Mouse (Mus musculus) midbrain, embryonic 16.5 days (tissue): ENCODE results near the gene Glrp1. TPM values are rescaled to one million over a fixed set of nuclear protein-coding genes. Genes with fewer than 3 reads are reported as not detected.

Experiments
- ATAC-seq: fragments of 200-750 bp; cut with Nextera tagmentation; 2 replicates; pipeline ENCODE4 v1.8.0; 2017; ENCODE audit warnings: moderate TSS enrichment
- H3K27ac ChIP-seq: fragments of 300-500 bp; sonication (generic); 2 replicates; pipeline ENCODE4 v1.5.1; 2014; ENCODE audit warnings: mild to moderate bottlenecking, low read length, mixed read lengths
- H3K27me3 ChIP-seq: fragments of 300-500 bp; sonication (generic); 2 replicates; pipeline ENCODE4 v1.6.1; 2014; ENCODE audit warnings: low read depth, low read length, mixed read lengths; ENCODE audit not compliant: control insufficient read depth, insufficient read depth
- H3K36me3 ChIP-seq: fragments of 300-500 bp; sonication (generic); 2 replicates; pipeline ENCODE4 v1.6.1; 2014; ENCODE audit warnings: mild to moderate bottlenecking, low read length, moderate library complexity, mixed read lengths; ENCODE audit not compliant: control insufficient read depth, insufficient read depth
- H3K4me1 ChIP-seq: fragments of 300-500 bp; sonication (generic); 2 replicates; pipeline ENCODE4 v1.6.1; 2014; ENCODE audit warnings: mild to moderate bottlenecking, low read length, mixed read lengths; ENCODE audit not compliant: control insufficient read depth, insufficient read depth
- H3K4me2 ChIP-seq: fragments of 300-500 bp; sonication (generic); 2 replicates; pipeline ENCODE4 v1.6.1; 2014; ENCODE audit warnings: mild to moderate bottlenecking, low read length, mixed read lengths
- H3K4me3 ChIP-seq: fragments of 300-500 bp; sonication (generic); 2 replicates; pipeline ENCODE4 v1.5.1; 2014; ENCODE audit warnings: low read depth, mild to moderate bottlenecking, low read length, moderate library complexity, mixed read lengths
- H3K9ac ChIP-seq: fragments of 300-500 bp; sonication (generic); 2 replicates; pipeline ENCODE4 v1.6.1; 2014; ENCODE audit warnings: low read depth, low read length, mixed read lengths
- H3K9me3 ChIP-seq: fragments of 300-500 bp; sonication (generic); replicated peaks from 2 replicates; pipeline ENCODE4 v1.6.1; 2014; ENCODE audit warnings: mild to moderate bottlenecking, low read length, mixed read lengths; ENCODE audit not compliant: control insufficient read depth, poor library complexity, severe bottlenecking
- WGBS: fragments of 180-500 bp; shearing (Covaris S2); extraction: QIAGEN DNeasy Blood & Tissue Kit; methylation state at CpG from one replicate; pipeline ENCODE4 v1.1.7; 2014; 5-methylcytosine and 5-hydroxymethylcytosine counted together
- polyA plus RNA-seq: library from polyadenylated mRNA; unstranded; fragments of >200 nt; fragmentation: Nextera tagmentation; extraction: Ambion mirVana; gene quantifications from 2 replicates; pipeline ENCODE4 v1.2.1, GENCODE M21; 2015

Glrp1 gene
- polyA plus RNA-seq, 1 experiment from 2014 or later: not detected

- Histone ChIP-seq H3K4me1 (peaks cover 3% of the 10 kb centered on the region; the same call in 1 of the 2 replicates), H3K36me3 (no peaks in the 10 kb centered on the region), H3K27ac (no peak overlapping the region), H3K9me3 (no peaks in the 10 kb centered on the region), H3K27me3 (no peaks in the 10 kb centered on the region), H3K4me3 (no peak overlapping the region), H3K4me2 (no peak overlapping the region), H3K9ac (no peak overlapping the region)
- no peak for ATAC-seq
- 29% methylated on average over 4 of the region's 4 CpGs for WGBS
Observed at GRCm38 (mm10) chr1:88488957-88489356, 20.9 kb downstream of the Glrp1 start.

- Histone ChIP-seq H3K4me1 (no peaks in the 10 kb centered on the region; the same call in 1 of the 2 replicates), H3K27ac (no peak overlapping the region), H3K4me2 (no peak overlapping the region), H3K9ac (no peak overlapping the region), H3K27me3 (no peaks in the 10 kb centered on the region), H3K9me3 (no peaks in the 10 kb centered on the region), H3K4me3 (no peak overlapping the region), H3K36me3 (no peaks in the 10 kb centered on the region)
- ATAC-seq: no peak
- 85% methylated on average over 4 of the region's 4 CpGs for WGBS
Observed at GRCm38 (mm10) chr1:88486336-88486735, 23.5 kb downstream of the Glrp1 start.

- Histone ChIP-seq H3K36me3 (no peaks in the 10 kb centered on the region), H3K27ac (no peak overlapping the region), H3K9ac (no peak overlapping the region), H3K9me3 (no peaks in the 10 kb centered on the region), H3K4me3 (no peak overlapping the region), H3K4me1 (no peaks in the 10 kb centered on the region; the same call in 1 of the 2 replicates), H3K27me3 (no peaks in the 10 kb centered on the region), H3K4me2 (no peak overlapping the region)
- WGBS: 87% methylated on average over 4 of the region's 4 CpGs
- no peak for ATAC-seq
Observed at GRCm38 (mm10) chr1:88484059-88484458, 25.8 kb downstream of the Glrp1 start.

GRCm38 (mm10) chr1:88482142-88483099 is 27.4 kb downstream of the Glrp1 start:
- H3K27ac ChIP-seq: 0 out of 2 replicates have a peak overlapping the region, but pooled peaks have one; percentile 20
- no peaks in the 10 kb centered on the region for H3K9me3 ChIP-seq
- H3K36me3 ChIP-seq: no peaks in the 10 kb centered on the region
- H3K9ac ChIP-seq: no peak overlapping the region
- H3K4me1 ChIP-seq: peaks cover 5% of the 10 kb centered on the region; the same call in 1 of the 2 replicates
- WGBS: 55% methylated on average over 17 of the region's 17 CpGs
- H3K4me2 ChIP-seq: no peak overlapping the region
- peak; percentile 56; the same call in 1 of the 2 replicates for ATAC-seq
- no peaks in the 10 kb centered on the region for H3K27me3 ChIP-seq
- H3K4me3 ChIP-seq: no peak overlapping the region

- Histone ChIP-seq H3K9ac (no peak overlapping the region), H3K36me3 (no peaks in the 10 kb centered on the region), H3K27ac (no peak overlapping the region), H3K9me3 (no peaks in the 10 kb centered on the region), H3K4me2 (no peak overlapping the region), H3K4me1 (peaks cover 5% of the 10 kb centered on the region; the same call in 1 of the 2 replicates), H3K27me3 (no peaks in the 10 kb centered on the region), H3K4me3 (no peak overlapping the region)
- ATAC-seq: no peak
- 85% methylated on average over 8 of the region's 8 CpGs for WGBS
Observed at GRCm38 (mm10) chr1:88480594-88480993, 29.3 kb downstream of the Glrp1 start.

GRCm38 (mm10) chr1:88478205-88478604 is 31.7 kb downstream of the Glrp1 start:
- Histone ChIP-seq H3K9me3 (no peaks in the 10 kb centered on the region), H3K4me2 (no peak overlapping the region), H3K4me1 (peaks cover 5% of the 10 kb centered on the region; the same call in 1 of the 2 replicates), H3K27me3 (no peaks in the 10 kb centered on the region), H3K36me3 (no peaks in the 10 kb centered on the region), H3K27ac (no peak overlapping the region), H3K4me3 (no peak overlapping the region), H3K9ac (no peak overlapping the region)
- ATAC-seq: peak; percentile 54; the same call in 1 of the 2 replicates
- 16% methylated on average over 2 of the region's 2 CpGs for WGBS

GRCm38 (mm10) chr1:88476554-88477085 is 33.2 kb downstream of the Glrp1 start:
- no peak overlapping the region for H3K27ac ChIP-seq
- H3K4me1 ChIP-seq: peaks cover 8% of the 10 kb centered on the region
- no peak overlapping the region for H3K4me2 ChIP-seq
- H3K27me3 ChIP-seq: no peaks in the 10 kb centered on the region
- no peak overlapping the region for H3K9ac ChIP-seq
- H3K4me3 ChIP-seq: no peak overlapping the region
- 88% methylated on average over 20 of the region's 20 CpGs for WGBS
- no peaks in the 10 kb centered on the region for H3K9me3 ChIP-seq
- no peaks in the 10 kb centered on the region for H3K36me3 ChIP-seq
- no peak for ATAC-seq

- no peaks in the 10 kb centered on the region for H3K36me3 ChIP-seq
- H3K9me3 ChIP-seq: no peaks in the 10 kb centered on the region
- H3K9ac ChIP-seq: no peak overlapping the region
- H3K4me2 ChIP-seq: no peak overlapping the region
- H3K4me3 ChIP-seq: no peak overlapping the region
- no peak for ATAC-seq
- peaks cover 8% of the 10 kb centered on the region for H3K4me1 ChIP-seq
- WGBS: 43% methylated on average over 8 of the region's 8 CpGs
- H3K27ac ChIP-seq: no peak overlapping the region
- H3K27me3 ChIP-seq: no peaks in the 10 kb centered on the region
Observed at GRCm38 (mm10) chr1:88475502-88475953, 34.3 kb downstream of the Glrp1 start.

- Histone ChIP-seq H3K27ac (no peak overlapping the region), H3K4me1 (peaks cover 8% of the 10 kb centered on the region), H3K36me3 (no peaks in the 10 kb centered on the region), H3K27me3 (no peaks in the 10 kb centered on the region), H3K9ac (no peak overlapping the region), H3K9me3 (no peaks in the 10 kb centered on the region), H3K4me2 (no peak overlapping the region), H3K4me3 (no peak overlapping the region)
- no peak for ATAC-seq
- WGBS: 72% methylated on average over 7 of the region's 7 CpGs
Observed at GRCm38 (mm10) chr1:88474598-88474997, 35.3 kb downstream of the Glrp1 start.
